Mouse (Mus musculus): ENCODE measurements around the gene Lgals2. TPM values are rescaled to one million over a fixed set of nuclear protein-coding genes. Genes with fewer than 3 reads are reported as not detected.

Gene Lgals2
- polyA plus RNA-seq (2014; fragmentation: Nextera tagmentation; extraction: Ambion mirVana) = 0.89 and 1.4 TPM in 2 replicates

GRCm38 (mm10) chr15:78855303-78855965, at the start of gene Lgals2:
Gene Lgals2 (minus strand): TSS chr15:78855529.
- H3K4me1 ChIP-seq (ENCODE audit: control insufficient read depth, insufficient read depth, low read length) = no peaks in the 10 kb centered on the region
- H3K4me3 ChIP-seq (ENCODE audit: low read depth, low read length) = no peak within 1 kb of the TSS
- ATAC-seq (ENCODE audit: low read depth) (no peak), DNase-seq (ENCODE audit: low spot score) (no peak)
- no peaks in the 10 kb centered on the region for H3K9me3 ChIP-seq (ENCODE audit: control insufficient read depth, low read length)
- H3K27me3 ChIP-seq (replicated peaks; ENCODE audit: control insufficient read depth, insufficient read depth, low read length) = no peaks in the 10 kb centered on the region
- H3K27ac ChIP-seq (replicated peaks; ENCODE audit: low read depth, low read length) = no peak within 1 kb of the TSS
- H3K36me3 ChIP-seq (ENCODE audit: control insufficient read depth, insufficient read depth, low read length) = no peaks in the 10 kb centered on the region
- no peak within 1 kb of the TSS for H3K9ac ChIP-seq (ENCODE audit: low read depth, low read length)
- no peak within 1 kb of the TSS for H3K4me2 ChIP-seq (ENCODE audit: low read depth, low read length)
- WGBS = 72% methylated on average over 8 of the region's 8 CpGs

- WGBS = 2% methylated on average over 2 of the region's 2 CpGs
- no peak overlapping the region for H3K27ac ChIP-seq (replicated peaks; ENCODE audit: low read depth, low read length)
- no peaks in the 10 kb centered on the region for H3K27me3 ChIP-seq (replicated peaks; ENCODE audit: control insufficient read depth, insufficient read depth, low read length)
- DNase-seq (ENCODE audit: low spot score) (peak; percentile 82), ATAC-seq (ENCODE audit: low read depth) (peak; percentile 16; the same call in 1 of the 2 replicates)
- H3K4me1 ChIP-seq (ENCODE audit: control insufficient read depth, insufficient read depth, low read length) = peaks cover 18% of the 10 kb centered on the region
- H3K4me3 ChIP-seq (ENCODE audit: low read depth, low read length) = no peak overlapping the region
- no peak overlapping the region for H3K4me2 ChIP-seq (ENCODE audit: low read depth, low read length)
- no peaks in the 10 kb centered on the region for H3K9me3 ChIP-seq (ENCODE audit: control insufficient read depth, low read length)
- H3K36me3 ChIP-seq (ENCODE audit: control insufficient read depth, insufficient read depth, low read length) = peaks cover 63% of the 10 kb centered on the region
- 0 out of 2 replicates have a peak overlapping the region, but pooled peaks have one; percentile 26 for H3K9ac ChIP-seq (ENCODE audit: low read depth, low read length)
These were observed 47.9 kb upstream of the Lgals2 start for GRCm38 (mm10) chr15:78903243-78903642.

GRCm38 (mm10) chr15:78901422-78901789, 46.1 kb upstream of the Lgals2 start:
- peak overlapping the region; percentile 81 for H3K4me2 ChIP-seq (ENCODE audit: low read depth, low read length)
- H3K9ac ChIP-seq (ENCODE audit: low read depth, low read length) = peak overlapping the region; percentile 83
- peaks cover 22% of the 10 kb centered on the region for H3K4me1 ChIP-seq (ENCODE audit: control insufficient read depth, insufficient read depth, low read length)
- DNase-seq (ENCODE audit: low spot score) (no peak), ATAC-seq (ENCODE audit: low read depth) (no peak)
- H3K27me3 ChIP-seq (replicated peaks; ENCODE audit: control insufficient read depth, insufficient read depth, low read length) = no peaks in the 10 kb centered on the region
- peak overlapping the region; percentile 80 for H3K4me3 ChIP-seq (ENCODE audit: low read depth, low read length)
- H3K27ac ChIP-seq (replicated peaks; ENCODE audit: low read depth, low read length) = 0 out of 2 replicates have a peak overlapping the region, but pooled peaks have one; percentile 77
- H3K36me3 ChIP-seq (ENCODE audit: control insufficient read depth, insufficient read depth, low read length) = peaks cover 45% of the 10 kb centered on the region
- WGBS = 53% methylated on average over 6 of the region's 8 CpGs
- no peaks in the 10 kb centered on the region for H3K9me3 ChIP-seq (ENCODE audit: control insufficient read depth, low read length)

- Histone ChIP-seq H3K4me3 (ENCODE audit: low read depth, low read length) (peak overlapping the region; percentile 80), H3K27ac (replicated peaks; ENCODE audit: low read depth, low read length) (peak overlapping the region; percentile 77), H3K9ac (ENCODE audit: low read depth, low read length) (peak overlapping the region; percentile 83), H3K4me1 (ENCODE audit: control insufficient read depth, insufficient read depth, low read length) (peaks cover 28% of the 10 kb centered on the region), H3K27me3 (replicated peaks; ENCODE audit: control insufficient read depth, insufficient read depth, low read length) (no peaks in the 10 kb centered on the region), H3K4me2 (ENCODE audit: low read depth, low read length) (peak overlapping the region; percentile 81), H3K9me3 (ENCODE audit: control insufficient read depth, low read length) (no peaks in the 10 kb centered on the region), H3K36me3 (ENCODE audit: control insufficient read depth, insufficient read depth, low read length) (peaks cover 39% of the 10 kb centered on the region)
- DNase-seq (ENCODE audit: low spot score) (peak; percentile 58), ATAC-seq (ENCODE audit: low read depth) (peak; percentile 13; the same call in 1 of the 2 replicates)
- 12% methylated on average over 18 of the region's 18 CpGs for whole genome bisulfite sequencing
These were observed 45.5 kb upstream of the Lgals2 start for GRCm38 (mm10) chr15:78900585-78901421.

- Histone ChIP-seq H3K4me1 (ENCODE audit: control insufficient read depth, insufficient read depth, low read length) (peaks cover 30% of the 10 kb centered on the region), H3K27me3 (replicated peaks; ENCODE audit: control insufficient read depth, insufficient read depth, low read length) (no peaks in the 10 kb centered on the region), H3K9me3 (ENCODE audit: control insufficient read depth, low read length) (no peaks in the 10 kb centered on the region), H3K4me2 (ENCODE audit: low read depth, low read length) (peak within 1 kb of the TSS; percentile 81), H3K27ac (replicated peaks; ENCODE audit: low read depth, low read length) (peak within 1 kb of the TSS; percentile 77), H3K9ac (ENCODE audit: low read depth, low read length) (peak within 1 kb of the TSS; percentile 83), H3K4me3 (ENCODE audit: low read depth, low read length) (peak within 1 kb of the TSS; percentile 80), H3K36me3 (ENCODE audit: control insufficient read depth, insufficient read depth, low read length) (peaks cover 31% of the 10 kb centered on the region)
- 1% methylated on average over 23 of the region's 47 CpGs for whole genome bisulfite sequencing
- peak; percentile 89 for DNase-seq (ENCODE audit: low spot score)
- peak; percentile 56 for ATAC-seq (ENCODE audit: low read depth)
These were observed 44.6 kb upstream of the Lgals2 start, which contains the start of gene Sh3bp1 for GRCm38 (mm10) chr15:78899740-78900584. Gene Sh3bp1 (plus strand): TSS chr15:78899768.

GRCm38 (mm10) chr15:78899409-78899739, 44.0 kb upstream of the Lgals2 start, which contains the start of gene Gm49510:
Gene Gm49510 (plus strand): TSS chr15:78899667.
- Histone ChIP-seq H3K9me3 (ENCODE audit: control insufficient read depth, low read length) (no peaks in the 10 kb centered on the region), H3K36me3 (ENCODE audit: control insufficient read depth, insufficient read depth, low read length) (peaks cover 31% of the 10 kb centered on the region), H3K27me3 (replicated peaks; ENCODE audit: control insufficient read depth, insufficient read depth, low read length) (no peaks in the 10 kb centered on the region), H3K9ac (ENCODE audit: low read depth, low read length) (peak within 1 kb of the TSS; percentile 83), H3K4me1 (ENCODE audit: control insufficient read depth, insufficient read depth, low read length) (peaks cover 31% of the 10 kb centered on the region), H3K4me2 (ENCODE audit: low read depth, low read length) (peak within 1 kb of the TSS; percentile 81), H3K27ac (replicated peaks; ENCODE audit: low read depth, low read length) (peak within 1 kb of the TSS; percentile 77), H3K4me3 (ENCODE audit: low read depth, low read length) (peak within 1 kb of the TSS; percentile 80)
- WGBS = 2% methylated on average over 17 of the region's 20 CpGs
- DNase-seq (ENCODE audit: low spot score) (no peak), ATAC-seq (ENCODE audit: low read depth) (no peak)

GRCm38 (mm10) chr15:78898507-78899001, 43.2 kb upstream of the Lgals2 start:
- Histone ChIP-seq H3K9me3 (ENCODE audit: control insufficient read depth, low read length) (no peaks in the 10 kb centered on the region), H3K36me3 (ENCODE audit: control insufficient read depth, insufficient read depth, low read length) (peaks cover 30% of the 10 kb centered on the region; the same call in 1 of the 2 replicates), H3K27me3 (replicated peaks; ENCODE audit: control insufficient read depth, insufficient read depth, low read length) (no peaks in the 10 kb centered on the region), H3K4me3 (ENCODE audit: low read depth, low read length) (peak overlapping the region; percentile 80; the same call in 1 of the 2 replicates), H3K4me1 (ENCODE audit: control insufficient read depth, insufficient read depth, low read length) (peaks cover 34% of the 10 kb centered on the region), H3K4me2 (ENCODE audit: low read depth, low read length) (peak overlapping the region; percentile 81), H3K27ac (replicated peaks; ENCODE audit: low read depth, low read length) (peak overlapping the region; percentile 55; the same call in 1 of the 2 replicates), H3K9ac (ENCODE audit: low read depth, low read length) (peak overlapping the region; percentile 83; the same call in 1 of the 2 replicates)
- DNase-seq (ENCODE audit: low spot score) (no peak), ATAC-seq (ENCODE audit: low read depth) (no peak)
- 51% methylated on average over 6 of the region's 6 CpGs for WGBS

- WGBS = 80% methylated on average over 4 of the region's 4 CpGs
- Histone ChIP-seq H3K27me3 (replicated peaks; ENCODE audit: control insufficient read depth, insufficient read depth, low read length) (no peaks in the 10 kb centered on the region), H3K9ac (ENCODE audit: low read depth, low read length) (no peak overlapping the region), H3K36me3 (ENCODE audit: control insufficient read depth, insufficient read depth, low read length) (peaks cover 30% of the 10 kb centered on the region), H3K27ac (replicated peaks; ENCODE audit: low read depth, low read length) (no peak overlapping the region), H3K9me3 (ENCODE audit: control insufficient read depth, low read length) (no peaks in the 10 kb centered on the region), H3K4me3 (ENCODE audit: low read depth, low read length) (no peak overlapping the region), H3K4me1 (ENCODE audit: control insufficient read depth, insufficient read depth, low read length) (peaks cover 34% of the 10 kb centered on the region), H3K4me2 (ENCODE audit: low read depth, low read length) (no peak overlapping the region)
- ATAC-seq (ENCODE audit: low read depth) = no peak
- no peak for DNase-seq (ENCODE audit: low spot score)
These were observed 42.2 kb upstream of the Lgals2 start for GRCm38 (mm10) chr15:78897488-78897887.

Measured in embryonic facial prominence, embryonic 14.5 days (tissue).